Mouse (Mus musculus) thymus, adult 2 months (tissue): Measurements from ENCODE around the gene Ifi27l2a. TPM values are rescaled to one million over a fixed set of nuclear protein-coding genes. Genes with fewer than 3 reads are reported as not detected.
A peak's percentile ranks its signal among the peaks of the same experiment; 100 is the strongest.

Source experiments
- DNase-seq: peaks from one replicate; pipeline ENCODE4 v3.0.0; 2021
- H3K27ac ChIP-seq: fragments of 200-500 bp; 2 replicates; pipeline ENCODE4 v1.5.1; 2012; ENCODE audit warnings: low read length, control low read depth; ENCODE audit not compliant: control insufficient read depth, insufficient read depth
- H3K27me3 ChIP-seq: fragments of 200-500 bp; 2 replicates; pipeline ENCODE4 v1.6.1; 2012; ENCODE audit warnings: mild to moderate bottlenecking, low read length, moderate library complexity, mixed read lengths; ENCODE audit not compliant: control insufficient read depth, insufficient read depth
- H3K36me3 ChIP-seq: fragments of 200-500 bp; 2 replicates; pipeline ENCODE4 v1.6.1; 2012; ENCODE audit warnings: mild to moderate bottlenecking, low read length, moderate library complexity; ENCODE audit not compliant: control insufficient read depth, insufficient read depth
- H3K4me1 ChIP-seq: fragments of 200-500 bp; replicated peaks from 2 replicates; pipeline ENCODE4 v1.6.1; 2012; ENCODE audit warnings: low read length; ENCODE audit not compliant: control insufficient read depth, insufficient read depth
- H3K4me3 ChIP-seq: fragments of 200-500 bp; 2 replicates; pipeline ENCODE4 v1.5.1; 2012; ENCODE audit warnings: mild to moderate bottlenecking, low read length, control low read depth, moderate library complexity; ENCODE audit not compliant: control insufficient read depth, insufficient read depth
- CTCF ChIP-seq: fragments of 200-500 bp; IDR thresholded peaks from 2 replicates; pipeline ENCODE4 v1.5.1; 2012; ENCODE audit warnings: mild to moderate bottlenecking, control low read depth, low read length, moderate library complexity, borderline replicate concordance; ENCODE audit not compliant: control insufficient read depth, poor library complexity, insufficient read depth; ENCODE audit errors: extremely low read depth
- POLR2A ChIP-seq: fragments of 200-500 bp; IDR thresholded peaks from 2 replicates; pipeline ENCODE4 v1.6.1; 2012; ENCODE audit warnings: mild to moderate bottlenecking, low read length, control low read depth, moderate library complexity; ENCODE audit not compliant: control insufficient read depth, poor library complexity, insufficient read depth; ENCODE audit errors: extremely low read depth
- WGBS: fragments of 180-500 bp; shearing (Covaris S2); methylation state at CpG from one replicate; pipeline ENCODE4 v1.1.7; 2018; 5-methylcytosine and 5-hydroxymethylcytosine counted together
- polyA plus RNA-seq: library from polyadenylated mRNA; depleted of rRNA; stranded (reverse); fragments of >200 nt; gene quantifications from 2 replicates; pipeline ENCODE4 v1.2.3, GENCODE M21; 2012

Gene Ifi27l2a
- polyA plus RNA-seq, 1 experiment: 2,132 TPM

DNA sequence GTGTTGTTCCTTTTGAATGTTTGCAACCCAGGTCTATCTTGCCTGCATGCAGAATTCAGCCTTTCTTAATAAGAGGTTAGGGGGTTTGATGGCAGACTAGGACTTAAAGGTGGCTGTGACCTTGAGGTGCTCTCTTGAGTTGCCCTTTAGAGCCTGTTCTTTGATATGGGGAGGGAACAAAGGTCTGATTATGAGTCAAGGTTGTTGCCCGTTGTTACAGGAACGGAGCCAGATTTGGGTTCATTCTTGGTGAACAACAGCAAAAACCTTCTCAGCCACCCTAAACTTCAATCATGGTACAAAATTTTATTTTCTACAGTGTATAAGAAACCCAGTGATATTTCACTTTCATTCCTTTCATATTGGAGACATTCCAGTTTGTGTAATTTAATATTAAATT, 10.1 kb downstream of the Ifi27l2a start:
- no peak for TF ChIP-seq POLR2A
- H3K27ac ChIP-seq: no peak overlapping the region
- DNase-seq: no peak

DNA sequence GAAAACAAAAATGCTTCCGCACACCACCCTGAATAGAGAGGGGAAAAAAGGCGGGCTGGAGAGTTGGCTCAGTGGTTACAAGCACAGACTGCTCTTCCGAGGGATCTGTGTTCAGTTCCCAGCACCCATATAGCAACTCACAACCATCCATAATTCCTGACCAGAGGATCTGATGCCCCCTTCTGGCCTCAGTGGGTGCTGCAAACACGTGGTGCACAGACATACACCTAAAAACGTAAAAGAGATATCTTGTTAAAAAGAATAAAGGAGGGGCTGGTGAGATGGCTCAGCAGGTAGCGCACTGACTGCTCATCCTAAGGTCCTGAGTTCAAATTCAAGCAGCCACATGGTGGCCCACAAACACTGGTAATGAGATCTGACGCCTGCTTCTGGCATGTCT, 16.8 kb downstream of the Ifi27l2a start:
- H3K36me3 ChIP-seq: peaks cover 9% of the 10 kb centered on the region
- WGBS: 94% methylated on average over 7 of the region's 7 CpGs
- no peak overlapping the region for H3K4me3 ChIP-seq
- no peak overlapping the region for H3K27ac ChIP-seq
- TF ChIP-seq POLR2A (no peak), CTCF (no peak)
- H3K4me1 ChIP-seq: peaks cover 13% of the 10 kb centered on the region
- DNase-seq: peak; percentile 21
- no peaks in the 10 kb centered on the region for H3K27me3 ChIP-seq

More for the DNA sequence above, 10.1 kb downstream of the Ifi27l2a start:
- H3K27me3 ChIP-seq: no peaks in the 10 kb centered on the region
- peaks cover 13% of the 10 kb centered on the region for H3K4me1 ChIP-seq
- H3K36me3 ChIP-seq: no peaks in the 10 kb centered on the region
- WGBS: 87% methylated on average over 2 of the region's 2 CpGs
- H3K4me3 ChIP-seq: no peak overlapping the region

DNA sequence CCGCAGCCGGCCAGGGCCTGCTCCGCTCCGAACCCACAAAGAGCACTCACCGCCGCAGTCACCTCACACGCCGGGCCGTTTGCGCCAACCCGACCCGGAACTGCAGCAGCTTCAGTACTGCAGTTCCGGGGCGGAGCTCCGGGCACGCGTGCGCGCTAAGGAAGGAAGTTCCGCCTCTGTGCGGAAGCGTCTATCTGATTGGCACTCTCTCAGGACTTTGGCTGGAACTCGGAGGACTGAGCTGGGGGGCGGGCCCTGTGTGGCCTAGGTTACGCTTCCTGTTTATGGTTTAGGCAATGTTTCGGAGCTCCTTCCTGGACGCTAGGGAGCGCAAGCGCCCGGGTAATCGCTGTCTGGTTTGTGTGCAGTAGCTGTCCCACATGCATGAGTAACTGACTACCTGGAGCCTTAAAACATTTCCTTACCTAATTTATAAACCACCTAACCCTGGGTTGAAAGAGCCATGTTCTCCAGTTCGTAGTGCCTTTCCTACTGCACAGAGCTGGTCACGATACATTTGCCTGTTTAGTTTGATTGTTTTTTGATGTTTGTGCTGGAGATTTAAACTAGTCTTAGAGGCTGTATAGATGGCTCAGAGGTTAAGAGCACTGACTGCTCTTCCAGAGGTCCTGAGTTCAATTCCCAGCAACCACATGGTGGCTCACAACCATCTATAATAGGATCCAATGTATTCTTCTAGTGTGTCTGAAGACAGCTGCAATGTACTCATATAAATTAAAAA, 17.6 kb downstream of the Ifi27l2a start, which contains the start of gene Ddx24:
TSS of gene Ddx24 (minus strand) at position 102 of the 742 bp plus-strand sequence.
- Histone ChIP-seq H3K36me3 (peaks cover 9% of the 10 kb centered on the region), H3K27ac (no peak within 1 kb of the TSS), H3K27me3 (no peaks in the 10 kb centered on the region), H3K4me1 (peaks cover 14% of the 10 kb centered on the region), H3K4me3 (peak within 1 kb of the TSS; percentile 83)
- WGBS: under 1% methylated on average over 33 of the region's 33 CpGs
- peak; percentile 98 for DNase-seq
- TF ChIP-seq CTCF (peak; percentile 83; the same call in 1 of the 2 replicates), POLR2A (peak; percentile 73; the same call in 1 of the 2 replicates)

DNA sequence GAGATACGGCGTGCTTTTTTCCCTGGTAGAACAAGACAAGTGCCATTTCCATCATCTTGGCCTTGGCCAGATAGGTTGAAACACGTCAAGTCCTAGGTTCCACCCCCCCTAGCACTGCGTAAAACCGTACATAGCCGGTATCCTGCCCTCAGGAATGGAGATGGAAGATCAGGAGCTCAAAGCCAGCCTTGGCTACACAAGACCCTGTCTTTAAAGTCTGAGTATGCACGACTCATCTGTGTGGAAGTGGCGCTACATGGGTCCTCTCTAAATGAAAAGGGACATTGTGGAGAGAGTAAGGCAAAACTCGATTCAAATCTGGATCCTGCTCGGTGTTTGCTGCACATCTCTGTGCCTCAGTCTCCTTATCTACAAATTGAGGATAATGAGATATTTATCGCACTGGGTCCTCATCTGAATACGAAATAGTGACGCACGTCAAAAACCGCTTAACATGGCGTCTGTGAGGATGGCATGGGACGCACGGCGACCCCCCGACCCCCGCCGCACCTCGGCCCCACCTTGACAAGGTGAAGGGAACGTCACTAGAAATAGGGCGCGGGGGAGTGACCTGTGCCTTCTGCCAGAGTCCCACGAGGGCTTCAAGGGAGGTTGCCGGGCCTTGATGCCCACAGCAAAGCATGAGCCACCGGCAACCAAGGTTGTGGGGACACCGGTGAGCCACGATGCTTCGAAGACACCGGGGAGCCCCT, 18.3 kb downstream of the Ifi27l2a start:
- H3K4me1 ChIP-seq: peaks cover 14% of the 10 kb centered on the region
- TF ChIP-seq CTCF (no peak), POLR2A (no peak)

DNA sequence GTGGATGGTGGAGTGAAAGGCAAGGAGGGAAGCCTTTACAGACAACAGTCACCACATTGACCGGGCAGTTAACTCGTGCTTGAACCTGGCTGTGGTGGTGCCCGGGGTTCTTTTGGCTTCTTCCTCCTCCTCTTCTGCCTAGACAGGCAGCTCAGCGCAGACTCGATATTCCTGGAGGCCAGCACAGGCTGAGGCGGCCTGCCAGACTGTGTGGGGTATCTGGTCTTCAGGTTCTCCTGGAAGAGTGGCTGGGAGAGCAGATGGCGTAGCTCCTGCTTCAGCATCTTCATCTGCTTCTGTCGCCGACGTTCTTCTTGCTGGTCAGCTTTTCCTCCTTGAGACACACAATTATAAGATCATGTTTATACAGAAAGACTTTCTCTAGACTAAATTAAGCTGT, 35.3 kb downstream of the Ifi27l2a start:
- WGBS: 94% methylated on average over 10 of the region's 10 CpGs
- no peaks in the 10 kb centered on the region for H3K4me1 ChIP-seq
- H3K27ac ChIP-seq: no peak overlapping the region
- TF ChIP-seq CTCF (no peak), POLR2A (no peak)
- no peak overlapping the region for H3K4me3 ChIP-seq
- H3K27me3 ChIP-seq: no peaks in the 10 kb centered on the region
- H3K36me3 ChIP-seq: peaks cover 75% of the 10 kb centered on the region
- DNase-seq: no peak

More for the DNA sequence above, 18.3 kb downstream of the Ifi27l2a start:
- no peaks in the 10 kb centered on the region for H3K27me3 ChIP-seq
- H3K4me3 ChIP-seq: peak overlapping the region; percentile 83
- DNase-seq: no peak
- no peak overlapping the region for H3K27ac ChIP-seq
- peaks cover 9% of the 10 kb centered on the region for H3K36me3 ChIP-seq
- 10% methylated on average over 33 of the region's 33 CpGs for WGBS

DNA sequence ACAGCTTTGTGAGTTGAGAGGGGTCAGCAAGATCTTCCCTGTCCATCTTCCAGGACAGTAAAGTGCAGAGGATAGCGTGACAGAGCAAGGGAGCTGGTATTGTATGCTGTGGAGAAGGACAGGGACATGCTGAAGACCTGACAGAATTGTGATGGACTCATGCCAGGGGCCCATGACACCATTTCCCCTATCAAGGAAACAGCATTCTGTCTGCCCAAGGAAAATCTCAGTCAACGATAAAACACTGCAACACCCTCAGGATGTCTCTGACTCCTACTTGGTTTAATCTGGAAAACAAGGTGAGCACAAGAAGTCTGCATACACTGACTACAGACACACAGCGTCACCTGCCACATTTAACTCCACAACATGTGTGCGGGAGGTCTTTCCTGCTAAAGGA, 35.8 kb downstream of the Ifi27l2a start, which contains the start of gene 9330161L09Rik:
TSS of gene 9330161L09Rik (minus strand) at position 101 of the 400 bp plus-strand sequence.
- no peaks in the 10 kb centered on the region for H3K4me1 ChIP-seq
- no peak within 1 kb of the TSS for H3K4me3 ChIP-seq
- 98% methylated on average over 4 of the region's 4 CpGs for WGBS
- TF ChIP-seq POLR2A: no peak
- TF ChIP-seq CTCF: no peak
- DNase-seq: no peak
- no peak within 1 kb of the TSS for H3K27ac ChIP-seq
- H3K27me3 ChIP-seq: no peaks in the 10 kb centered on the region
- H3K36me3 ChIP-seq: peaks cover 71% of the 10 kb centered on the region

DNA sequence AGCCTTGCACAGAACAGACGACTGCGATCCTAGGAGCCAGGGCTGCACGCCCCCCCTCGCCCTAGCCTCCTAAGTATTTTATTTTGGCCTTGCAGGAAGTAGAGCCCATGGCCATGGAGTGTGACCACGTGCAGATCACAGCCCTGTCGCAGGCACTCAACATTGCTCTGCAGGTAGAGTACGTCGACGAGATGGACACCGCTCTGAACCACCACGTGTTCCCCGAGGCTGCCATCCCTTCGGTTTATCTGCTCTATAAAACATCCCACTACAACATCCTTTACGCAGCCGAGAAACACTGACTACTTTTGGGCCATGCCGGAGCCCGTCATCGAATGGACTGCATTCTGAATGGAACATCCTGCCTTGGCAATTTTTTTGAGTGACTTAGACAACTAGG, 39.3 kb downstream of the Ifi27l2a start:
- H3K4me3 ChIP-seq: no peak overlapping the region
- H3K27ac ChIP-seq: no peak overlapping the region
- DNase-seq: no peak
- peaks cover 38% of the 10 kb centered on the region for H3K36me3 ChIP-seq
- H3K4me1 ChIP-seq: no peaks in the 10 kb centered on the region
- H3K27me3 ChIP-seq: no peaks in the 10 kb centered on the region
- WGBS: 93% methylated on average over 18 of the region's 18 CpGs
- TF ChIP-seq CTCF (no peak), POLR2A (no peak)
